In genomic region chr12:74014739-74015270, GRCm38 (mm10) we compare ENCODE assay signal across 9 mouse cellular contexts. TPM values are rescaled to one million over a fixed set of nuclear protein-coding genes. Genes with fewer than 3 reads are reported as not detected.
DNase-seq lines count a peak whose midpoint lies in the region; ATAC-seq and TF ChIP-seq lines count a peak whose summit lies in the region.
"Had no signal": no experiment of that assay in that cellular context is flagged by ENCODE, and none has a peak within 500 bp of the region (broad histone marks: within the 10 kb centered on the region; RNA-seq: fewer than 3 reads in every experiment).

No protein-coding gene starts in this region.

- H3K27ac ChIP-seq in kidney, embryonic 15.5 days = no peak overlapping the region
- H3K27ac ChIP-seq in ES-Bruce4 (ENCODE audit: insufficient read depth, low read length) = no peak overlapping the region
- no peak overlapping the region for H3K27ac ChIP-seq in hindbrain, embryonic 10.5 days
- H3K27ac ChIP-seq: limb, embryonic 15.5 days had no signal

- TF ChIP-seq POLR2A in ES-Bruce4 (IDR thresholded peaks at IDR 0.05; ENCODE audit: insufficient read depth, low read length) = no peak

- no peak overlapping the region for H3K4me2 ChIP-seq in kidney, embryonic 15.5 days
- H3K4me2 ChIP-seq: limb, embryonic 15.5 days had no signal

- no peak overlapping the region for H3K9ac ChIP-seq in kidney, embryonic 15.5 days
- no peak overlapping the region for H3K9ac ChIP-seq in ES-Bruce4 (ENCODE audit: low read depth, poor library complexity, severe bottlenecking)
- H3K9ac ChIP-seq: limb, embryonic 15.5 days had no signal

- no peak for TF ChIP-seq EP300 in ES-Bruce4 (IDR thresholded peaks at IDR 0.05; ENCODE audit: insufficient read depth, low read depth, low read length)

- H3K9me3 ChIP-seq in kidney, embryonic 15.5 days (replicated peaks) = no peaks in the 10 kb centered on the region
- H3K9me3 ChIP-seq in ES-Bruce4 (replicated peaks; ENCODE audit: control insufficient read depth, insufficient read depth, low read length, poor library complexity, severe bottlenecking) = no peaks in the 10 kb centered on the region
- no peaks in the 10 kb centered on the region for H3K9me3 ChIP-seq in hindbrain, embryonic 10.5 days
- H3K9me3 ChIP-seq: limb, embryonic 15.5 days had no signal

- peak; percentile 57 for TF ChIP-seq CTCF in ES-Bruce4 (IDR thresholded peaks at IDR 0.05; ENCODE audit: low read depth, low read length)

- ATAC-seq in kidney, embryonic 15.5 days (replicated peaks; ENCODE audit: low FRiP score) = no peak

- peak; percentile 32 for DNase-seq in kidney, adult 9 months
- DNase-seq in adrenal gland, adult 2 months = peak; percentile 15
- peak; percentile 62 for DNase-seq in heart, postnatal 4 days
- peak; percentile 19 to 77 for DNase-seq in spleen, postnatal 4 days (ENCODE audit: low spot score in 2 of 2)
- no peak for DNase-seq in hindbrain, embryonic 10.5 days (ENCODE audit: low spot score)
- DNase-seq in frontal cortex, postnatal 25 days (ENCODE audit: low spot score in 2 of 2) = no peak

- H3K27me3 ChIP-seq in kidney, embryonic 15.5 days = no peaks in the 10 kb centered on the region
- H3K27me3 ChIP-seq in ES-Bruce4 (ENCODE audit: control insufficient read depth, insufficient read depth, low read length, poor library complexity, severe bottlenecking) = no peaks in the 10 kb centered on the region
- H3K27me3 ChIP-seq in hindbrain, embryonic 10.5 days (ENCODE audit: insufficient read depth, poor library complexity, severe bottlenecking) = no peaks in the 10 kb centered on the region
- H3K27me3 ChIP-seq: limb, embryonic 15.5 days had no signal

- H3K36me3 ChIP-seq in kidney, embryonic 15.5 days = no peaks in the 10 kb centered on the region
- no peaks in the 10 kb centered on the region for H3K36me3 ChIP-seq in ES-Bruce4 (ENCODE audit: control insufficient read depth, insufficient read depth, low read length, poor library complexity, severe bottlenecking)
- H3K36me3 ChIP-seq in hindbrain, embryonic 10.5 days = no peaks in the 10 kb centered on the region
- H3K36me3 ChIP-seq: limb, embryonic 15.5 days had no signal

- 54% methylated on average over 7 of the region's 7 CpGs for WGBS in kidney, embryonic 15.5 days
- 62% methylated on average over 7 of the region's 7 CpGs for WGBS in hindbrain, embryonic 10.5 days

- H3K4me1 ChIP-seq in kidney, embryonic 15.5 days = no peaks in the 10 kb centered on the region
- no peaks in the 10 kb centered on the region for H3K4me1 ChIP-seq in ES-Bruce4 (ENCODE audit: control insufficient read depth, insufficient read depth, low read length)
- 0 out of 2 replicates have a peak, but pooled peaks cover 8% of the 10 kb centered on the region for H3K4me1 ChIP-seq in hindbrain, embryonic 10.5 days (replicated peaks)
- H3K4me1 ChIP-seq: limb, embryonic 15.5 days had no signal

- H3K4me3 ChIP-seq in kidney, embryonic 15.5 days (replicated peaks) = no peak overlapping the region
- H3K4me3 ChIP-seq in ES-Bruce4 (ENCODE audit: low read depth, low read length) = no peak overlapping the region
- H3K4me3 ChIP-seq in hindbrain, embryonic 10.5 days = no peak overlapping the region
- H3K4me3 ChIP-seq: limb, embryonic 15.5 days had no signal

RNA-seq across cellular contexts. Expression of gene Syt16, which starts 17.3 kb away (rescaled TPM):
- polyA plus RNA-seq in kidney, embryonic 15.5 days (2015; fragmentation: Nextera tagmentation; extraction: Ambion mirVana) = 0.73 and 0.84 TPM in 2 replicates
- polyA plus RNA-seq in ES-Bruce4 (2011; ENCODE audit: insufficient read depth, insufficient read length, low read depth, missing spikeins) = not detected in 2 replicates
- under 1 TPM; 0.52 to 0.66 TPM for total RNA-seq in adrenal gland, adult 2 months (2021)
- 0.13 and 0.67 TPM in 2 replicates for polyA plus RNA-seq in adrenal gland, adult 2 months (2012; rRNA removed)
- total RNA-seq in heart, postnatal 4 days (2021) = under 1 TPM in 1 of 2 experiments, not detected in 1; 0.05 TPM
- 1.8 and 5.1 TPM in 2 replicates for polyA plus RNA-seq in hindbrain, embryonic 10.5 days (2016; fragmentation: Nextera tagmentation; extraction: Ambion mirVana)

RNA-seq across cellular contexts. Expression of gene Snapc1, which starts 50.5 kb away (rescaled TPM):
- 19.8 and 20.2 TPM in 2 replicates for polyA plus RNA-seq in kidney, embryonic 15.5 days (2015; fragmentation: Nextera tagmentation; extraction: Ambion mirVana)
- polyA plus RNA-seq in ES-Bruce4 (2011; ENCODE audit: insufficient read depth, insufficient read length, low read depth, missing spikeins) = 26.9 and 31.0 TPM in 2 replicates
- total RNA-seq in adrenal gland, adult 2 months (2021) = 10 to 100 TPM; 16.9 to 18.2 TPM
- 12.5 and 15.4 TPM in 2 replicates for polyA plus RNA-seq in adrenal gland, adult 2 months (2012; rRNA removed)
- 10 to 100 TPM; 10.7 to 11.2 TPM for total RNA-seq in heart, postnatal 4 days (2021)
- polyA plus RNA-seq in hindbrain, embryonic 10.5 days (2016; fragmentation: Nextera tagmentation; extraction: Ambion mirVana) = 19.7 and 20.8 TPM in 2 replicates

Comparison
In these comparisons a context has a peak if more than half of its experiments do, and no peak if none do; other contexts are left out.
1. DNase-seq: peak in kidney, adult 9 months (single experiment), adrenal gland, adult 2 months (single experiment), heart, postnatal 4 days (single experiment) and spleen, postnatal 4 days (2 of 2); none in hindbrain, embryonic 10.5 days (single experiment) and frontal cortex, postnatal 25 days (0 of 2).